Mouse (Mus musculus) adrenal gland (tissue): ENCODE measurements around the gene Ank.

Experiments used
- intact Hi-C: fragments of 180-260 bp; cut with DNase I; formaldehyde crosslinking; loops from one replicate; pipeline ENCODE4 v1.15.1; 2025

Gene Ank

DNA sequence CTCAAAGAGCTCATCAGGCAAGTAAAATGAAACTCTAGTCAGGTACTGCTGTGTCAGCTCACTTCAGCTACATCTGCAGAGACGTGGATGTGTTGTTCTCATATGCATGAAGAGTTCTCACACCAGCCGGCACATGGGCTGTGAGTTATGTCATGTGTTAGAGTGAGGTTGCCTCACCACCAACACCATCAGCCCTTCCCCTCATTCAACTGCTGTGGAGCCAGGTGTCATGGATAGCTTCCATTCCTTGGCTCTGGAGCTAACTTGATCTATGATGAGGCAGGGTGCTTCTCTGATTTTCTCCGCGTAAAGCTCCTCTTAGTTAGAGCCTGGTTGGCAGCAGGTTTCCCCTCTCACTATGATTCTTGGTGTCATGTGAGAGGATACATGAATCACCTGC lies 103.9 kb downstream of the Ank start:
- intact Hi-C loops, result no loop called here

DNA sequence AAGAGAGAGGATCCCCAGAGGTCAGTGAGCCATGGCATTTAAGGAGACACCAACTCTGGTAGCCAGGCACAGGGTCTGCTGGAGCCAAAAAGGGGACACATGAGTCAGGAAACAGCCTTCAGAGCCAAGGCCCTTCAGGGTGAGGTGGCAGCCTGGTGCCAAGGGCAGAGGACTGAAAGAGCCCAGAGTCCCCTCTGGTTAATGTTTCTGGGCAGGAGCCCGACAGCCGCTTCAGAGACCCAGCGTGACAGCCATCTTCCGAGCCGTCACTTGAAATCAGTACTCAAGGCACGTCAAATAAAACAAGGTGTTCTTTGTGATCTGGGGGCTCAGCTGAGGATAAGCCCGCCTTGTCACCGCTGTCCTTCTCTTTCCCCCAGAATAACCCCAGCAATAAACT lies 104.7 kb downstream of the Ank start:
- intact Hi-C loops, result no loop called here

DNA sequence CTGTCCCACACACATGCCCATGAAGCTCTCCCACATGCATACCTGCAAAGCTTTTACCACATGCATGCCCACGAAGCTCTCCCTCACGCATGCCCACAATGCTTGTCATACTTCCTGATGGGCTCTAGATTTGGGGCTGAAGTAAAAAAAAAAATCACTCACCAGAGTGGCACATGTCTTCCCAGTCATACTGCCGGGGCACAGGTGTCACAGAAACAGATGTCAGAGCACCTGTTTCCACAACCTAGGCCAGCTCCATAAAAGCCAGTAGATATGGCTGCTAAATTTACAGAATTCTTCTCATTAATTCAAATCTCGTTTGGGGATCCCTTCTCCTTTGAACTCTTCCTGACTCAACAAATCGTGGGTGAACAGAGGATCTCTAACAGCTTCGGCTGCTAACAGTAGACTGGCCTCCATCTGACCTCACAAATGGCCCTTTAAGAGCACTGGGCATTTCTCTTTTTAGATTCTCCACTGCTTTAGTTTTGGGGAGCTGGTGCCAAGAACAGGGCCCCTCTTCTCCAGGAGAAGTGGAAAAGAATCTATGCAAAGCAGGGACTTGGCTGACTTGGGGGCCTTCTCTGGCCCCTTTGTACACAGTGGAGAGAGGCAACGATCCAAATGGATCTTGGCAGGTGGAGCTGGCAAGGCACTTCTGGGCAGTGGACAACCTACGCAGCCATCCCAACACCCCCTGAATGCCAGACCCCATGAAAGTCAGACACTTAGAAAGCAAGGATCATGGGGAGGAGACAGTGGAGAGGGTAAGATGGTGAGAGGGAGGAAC lies 108.7 kb downstream of the Ank start:
- intact Hi-C loops, result no loop called here

DNA sequence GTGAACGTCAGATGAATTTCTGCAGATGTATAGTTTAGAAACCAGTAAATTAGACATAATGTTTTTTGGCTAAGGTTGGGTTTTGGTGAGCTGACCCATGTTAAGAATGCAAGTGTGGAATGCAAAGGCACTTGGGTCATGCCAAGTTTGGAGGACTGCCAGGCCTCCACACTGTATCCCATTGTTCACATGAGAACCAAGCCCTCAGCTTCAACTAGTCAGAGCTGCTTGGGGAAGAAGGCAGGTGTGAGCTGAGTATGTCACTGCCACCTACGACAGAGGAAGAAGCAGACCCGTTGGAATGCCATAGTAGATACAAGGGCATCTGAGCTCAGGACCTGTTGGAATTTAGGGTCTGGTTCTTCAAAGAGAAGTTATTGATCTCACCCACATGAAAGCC lies 109.5 kb downstream of the Ank start:
- intact Hi-C loops, result no loop called here

DNA sequence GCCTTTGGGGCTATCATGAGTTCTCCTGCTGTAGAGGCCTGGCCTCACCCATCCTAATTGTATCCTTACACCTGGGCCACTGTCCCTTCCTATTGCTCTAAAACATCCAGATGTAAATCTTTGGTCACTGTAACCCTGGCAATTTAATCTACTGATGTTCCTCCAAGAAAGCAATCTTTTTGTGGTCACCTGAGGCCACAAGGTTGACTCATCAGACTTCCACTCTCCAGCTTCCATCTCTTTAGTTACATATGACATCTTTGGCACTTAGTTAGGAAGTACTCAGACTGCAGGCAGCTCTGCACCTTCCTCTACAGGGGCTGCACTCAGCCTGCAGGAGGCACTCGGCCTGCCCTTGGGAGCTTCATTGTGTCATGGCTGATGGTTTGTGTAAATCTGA lies 110.4 kb downstream of the Ank start:
- intact Hi-C loops, result no loop called here

DNA sequence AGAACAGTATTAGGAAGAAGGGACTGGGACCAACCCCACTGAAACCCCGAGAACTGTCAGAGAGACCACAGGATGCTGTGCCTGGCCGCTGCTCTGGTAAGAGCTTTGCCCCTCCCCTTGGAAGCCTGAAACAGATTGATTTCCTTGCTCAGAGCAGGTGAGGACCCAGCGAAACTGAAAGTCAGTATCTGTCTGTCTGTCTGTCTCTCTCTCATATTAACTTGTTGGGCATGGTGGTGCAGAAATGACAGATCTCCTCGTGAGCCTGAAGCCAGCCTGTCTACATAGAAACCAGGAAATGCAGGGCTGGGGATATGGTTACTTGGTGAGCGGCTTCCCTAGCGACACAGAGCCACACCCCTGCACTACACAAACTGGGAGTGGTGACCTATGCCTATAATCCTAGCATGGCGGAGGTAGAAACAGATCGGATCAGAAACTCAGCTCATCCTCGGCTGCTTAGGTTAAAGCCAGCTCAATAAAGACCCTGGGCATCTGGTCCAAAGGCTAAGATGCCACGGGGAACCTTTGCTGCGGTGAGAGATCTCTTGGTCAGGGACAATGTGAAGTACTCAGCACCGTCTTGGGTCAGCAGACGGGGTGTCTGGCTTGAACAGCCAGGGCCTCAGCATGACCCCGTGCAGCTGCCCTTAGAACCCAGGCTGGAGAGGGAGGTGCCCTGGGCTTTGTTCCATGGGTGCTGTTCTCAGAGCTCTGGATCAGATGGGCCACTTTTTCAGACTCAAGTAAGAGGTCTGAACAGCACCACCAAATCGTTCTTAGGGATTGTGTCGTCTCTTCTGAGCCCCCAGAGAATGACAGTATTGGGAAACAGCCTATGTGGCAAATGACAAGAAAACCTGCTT lies 111.7 kb downstream of the Ank start:
- intact Hi-C loops, result no loop called here

DNA sequence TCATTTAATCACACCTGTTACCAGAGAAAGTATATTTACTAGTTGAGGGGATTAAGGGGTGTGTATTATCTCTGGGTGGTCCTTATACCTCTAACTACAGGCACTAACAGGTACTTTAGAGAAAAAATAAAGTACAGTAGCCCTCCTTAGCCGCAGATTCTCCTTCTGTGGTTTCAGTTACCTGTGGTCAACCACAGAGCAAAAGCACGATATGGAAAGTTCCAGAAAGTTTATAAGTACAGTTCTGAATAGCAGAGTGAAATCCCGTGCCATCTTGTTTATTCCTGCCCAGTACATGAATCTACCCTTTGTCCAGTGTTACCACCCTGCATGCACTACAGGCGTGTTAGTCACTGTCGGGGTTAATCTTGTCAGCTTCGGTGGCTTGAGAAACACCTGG lies 112.4 kb downstream of the Ank start:
- intact Hi-C loops, result no loop called here

DNA sequence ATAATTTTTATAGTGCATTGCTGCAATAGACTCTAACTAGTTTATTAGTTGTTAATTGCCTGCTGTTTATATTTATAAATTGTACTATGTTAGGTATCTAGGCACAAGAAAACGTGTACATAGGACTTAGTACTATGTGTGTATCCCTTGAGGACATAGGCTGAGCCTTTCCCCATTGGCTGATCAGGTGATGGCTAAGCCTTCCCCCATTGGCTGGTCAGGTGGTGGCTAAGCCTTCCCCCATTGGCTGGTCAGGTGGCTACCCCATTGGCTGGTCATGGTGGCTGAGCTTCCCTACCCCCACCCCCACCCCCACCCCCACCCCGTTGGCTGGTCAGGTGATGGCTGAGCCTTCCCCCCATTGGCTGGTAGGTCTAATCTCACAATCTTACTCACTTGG lies 113.4 kb downstream of the Ank start:
- intact Hi-C loops, result loop anchor here (5.0 kb wide), 1 partner anchor 113 kb away; the partner anchor contains the start of gene Ank

DNA sequence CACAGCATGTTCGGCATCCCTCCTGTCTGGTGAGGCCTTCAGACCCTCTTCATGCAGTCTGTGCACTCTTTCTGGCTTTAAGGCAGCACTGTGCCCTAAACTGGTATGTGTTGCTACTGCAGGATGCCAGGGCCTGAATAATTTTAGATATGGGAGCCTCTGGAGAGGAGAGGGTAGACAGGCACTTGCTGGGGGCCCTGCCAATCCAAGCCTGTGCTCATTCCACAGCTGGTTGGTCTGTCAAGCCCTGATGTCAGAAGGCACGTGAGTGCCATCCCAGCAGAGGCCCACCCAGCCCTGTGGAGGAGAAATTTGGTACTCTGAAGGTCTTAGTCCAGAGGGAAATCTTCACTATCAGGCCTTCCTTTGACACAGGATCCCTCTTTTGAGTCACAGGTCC lies 114.3 kb downstream of the Ank start:
- intact Hi-C loops, result loop anchor here (5.0 kb wide), 1 partner anchor 113 kb away; the partner anchor contains the start of gene Ank

DNA sequence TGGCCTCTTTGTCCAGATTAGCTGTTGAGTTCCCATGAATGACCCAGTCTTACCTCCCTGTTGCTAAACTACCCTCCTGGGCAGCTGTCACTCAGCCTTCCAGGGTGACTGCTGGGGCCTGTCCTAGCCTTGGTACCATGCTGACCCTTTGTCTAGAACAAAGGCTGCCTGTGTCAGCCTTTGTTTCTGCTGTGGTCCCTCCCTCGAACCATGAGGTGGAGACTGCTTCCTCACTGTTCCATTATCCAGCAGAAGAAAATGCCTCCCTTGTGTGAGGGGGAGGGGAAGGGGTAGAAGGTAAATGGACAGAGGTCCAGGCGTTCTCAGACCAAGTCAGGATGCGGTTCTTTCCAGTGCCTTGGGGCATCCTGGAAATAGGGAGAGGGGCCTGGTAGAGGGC lies 115.2 kb downstream of the Ank start:
- intact Hi-C loops, result loop anchor here (2.0 to 5.0 kb wide), 2 partner anchors 114 to 255 kb away; partner anchors contain the start of gene Ank

DNA sequence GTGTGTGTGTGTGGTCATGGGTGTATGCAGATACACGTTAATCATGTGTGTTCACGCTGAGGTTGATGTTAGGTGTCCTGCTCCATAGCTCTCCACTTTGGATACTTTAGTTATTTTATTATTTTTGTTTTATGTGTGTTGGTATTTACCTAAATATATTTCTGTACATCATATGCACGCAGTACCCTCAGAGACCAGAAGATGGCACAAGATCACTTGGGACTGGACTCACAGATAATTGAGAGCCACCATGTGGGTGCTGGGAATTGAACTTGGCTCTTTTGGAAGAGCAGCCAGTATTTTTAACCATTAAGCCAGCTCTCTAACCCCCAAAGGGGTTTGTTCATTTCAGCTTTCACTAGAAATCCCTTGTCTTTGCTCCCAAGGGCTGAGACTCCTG lies 116.0 kb downstream of the Ank start:
- intact Hi-C loops, result loop anchor here (2.0 to 5.0 kb wide), 2 partner anchors 115 to 256 kb away; partner anchors contain the start of gene Ank

DNA sequence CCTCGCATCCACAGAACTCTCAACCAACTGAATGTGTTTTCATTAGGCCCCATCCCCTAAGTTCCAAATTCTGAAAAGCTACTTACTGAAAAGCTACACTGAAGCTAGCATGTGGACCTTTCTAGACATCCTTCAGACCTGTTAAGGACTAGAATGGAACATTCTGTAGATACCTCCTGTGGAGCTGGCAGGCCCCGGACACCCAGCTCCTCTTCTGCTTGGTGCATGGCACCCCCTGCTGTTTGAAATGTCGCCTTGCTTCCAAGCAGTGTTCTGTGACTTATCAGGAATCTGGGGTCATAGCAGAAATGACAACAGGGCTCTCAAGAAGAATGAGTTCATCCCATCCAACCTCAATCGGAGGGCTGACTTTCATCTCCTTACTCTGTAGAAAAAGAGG lies 116.6 kb downstream of the Ank start:
- intact Hi-C loops, result loop anchor here (2.0 to 5.0 kb wide), 2 partner anchors 116 to 256 kb away; partner anchors contain the start of gene Ank

DNA sequence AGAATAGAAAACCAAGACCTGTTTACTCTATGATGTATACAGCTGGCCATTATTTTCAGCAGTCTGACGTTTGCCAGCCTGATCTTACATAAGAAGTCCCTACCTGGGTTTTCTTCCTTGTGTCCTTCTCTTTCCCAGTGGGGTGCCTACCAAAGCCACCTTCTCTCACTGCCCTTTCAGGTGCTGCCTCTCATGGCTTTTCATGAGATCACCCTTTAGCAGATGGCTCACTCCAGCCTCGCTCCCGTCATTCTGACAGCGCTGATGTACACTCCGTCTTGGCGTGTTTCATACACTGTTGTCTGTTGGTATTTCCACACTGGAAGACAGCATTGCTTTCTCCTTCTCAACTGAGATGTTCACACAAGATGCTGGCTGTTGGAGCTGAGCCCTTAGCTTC lies 117.1 kb downstream of the Ank start:
- intact Hi-C loops, result loop anchor here (2.0 to 5.0 kb wide), 2 partner anchors 116 to 257 kb away; partner anchors contain the start of gene Ank

DNA sequence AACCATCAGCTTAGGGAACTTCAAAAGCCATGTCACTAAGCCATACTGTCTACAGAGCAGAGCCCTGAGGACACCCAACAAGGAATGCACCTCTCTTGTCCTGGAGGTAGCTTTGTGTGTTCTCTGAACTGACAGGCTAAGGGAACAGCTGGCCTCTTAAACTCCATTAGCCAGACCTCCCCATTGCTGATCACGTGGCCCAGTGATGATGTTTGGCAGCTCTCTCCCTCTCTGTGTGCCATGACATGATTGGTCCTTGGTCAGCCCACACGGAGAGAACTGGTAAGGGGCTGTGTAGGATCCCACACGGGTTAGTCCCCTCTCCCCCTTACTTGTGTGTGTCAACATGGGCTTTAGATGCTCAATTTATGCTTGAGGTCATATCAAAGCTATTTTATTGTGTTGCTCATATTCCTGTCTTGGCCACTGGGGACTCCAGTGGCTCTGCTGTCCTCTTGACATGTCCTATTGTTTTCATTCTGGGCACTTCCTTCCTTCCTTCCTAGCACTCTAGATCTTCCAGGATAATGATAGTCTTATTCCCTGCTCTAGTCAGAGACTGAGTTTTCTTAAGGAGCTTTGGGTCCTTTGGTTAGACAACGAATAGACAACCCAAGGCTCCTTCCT lies 119.1 kb downstream of the Ank start:
- intact Hi-C loops, result no loop called here

DNA sequence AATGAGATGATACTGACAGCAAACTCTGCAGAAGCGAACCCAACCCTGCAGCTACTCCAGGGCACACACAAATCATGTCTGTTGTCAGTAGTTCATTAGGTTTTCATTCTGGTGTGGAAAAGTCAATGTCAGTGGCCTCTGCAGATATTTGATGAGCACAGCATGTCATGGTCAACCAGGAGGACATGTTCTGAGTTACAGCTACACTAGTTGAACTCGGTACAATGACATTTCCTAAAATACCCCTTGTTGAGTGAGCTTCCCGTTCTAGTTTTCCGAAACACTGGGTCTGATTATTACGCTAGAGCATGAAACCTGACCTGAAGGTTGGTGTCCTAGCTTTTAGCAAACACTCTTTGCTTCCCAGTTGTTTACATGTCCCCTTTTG lies 119.6 kb downstream of the Ank start:
- intact Hi-C loops, result no loop called here

DNA sequence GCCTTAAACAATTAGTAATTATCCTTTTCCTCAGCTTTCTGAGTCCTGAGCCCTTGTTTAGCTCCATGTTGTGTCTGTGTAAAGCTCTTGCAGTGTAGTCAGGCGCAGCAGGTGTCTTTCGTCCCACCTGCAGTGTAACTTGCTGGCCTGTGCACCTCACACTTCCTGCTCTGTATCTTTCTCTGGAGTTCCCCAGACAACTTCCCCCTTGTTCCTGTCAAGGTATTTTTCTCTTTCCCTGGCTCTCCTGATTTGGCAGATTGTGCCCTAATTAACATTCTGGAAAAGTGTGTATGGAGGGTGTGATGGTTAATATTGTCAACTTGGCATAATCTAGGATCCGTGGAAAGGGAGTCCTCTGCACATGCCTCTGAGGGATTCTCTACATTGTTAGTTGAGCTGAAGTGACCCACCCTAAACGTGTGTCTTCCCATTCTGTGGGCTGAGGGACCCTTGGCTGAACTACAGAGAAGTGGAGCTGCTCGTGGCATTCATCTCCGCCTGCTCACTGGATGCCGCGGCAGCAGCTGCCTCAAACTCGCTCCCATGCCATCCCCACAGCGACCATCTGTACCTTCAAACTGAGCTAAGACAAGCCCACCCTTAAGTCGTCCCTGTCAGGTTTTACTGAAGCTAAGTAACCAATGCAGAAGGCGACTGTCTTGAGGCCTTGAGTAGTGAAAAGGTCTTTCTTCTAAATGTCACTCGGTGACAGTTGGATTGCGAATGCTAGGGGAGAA lies 121.8 kb downstream of the Ank start:
- intact Hi-C loops, result no loop called here

DNA sequence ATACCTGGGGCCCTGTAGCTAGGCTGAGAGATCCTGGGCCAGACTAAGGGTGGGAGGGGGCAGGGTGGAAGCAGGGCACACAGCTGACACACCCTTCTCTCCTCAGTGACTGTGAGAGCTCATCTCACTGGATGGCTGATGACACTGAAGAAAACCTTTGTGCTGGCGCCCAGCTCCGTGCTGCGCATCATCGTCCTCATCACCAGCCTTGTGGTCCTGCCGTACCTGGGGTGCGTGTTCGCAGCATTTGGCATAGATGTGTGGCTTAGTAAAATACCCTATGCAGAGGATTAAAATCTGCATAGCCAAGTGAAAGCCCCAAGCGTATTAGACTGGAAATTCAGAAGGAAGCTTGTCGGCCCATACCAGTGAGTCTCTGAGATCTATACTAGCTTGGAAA lies 124.3 kb downstream of the Ank start:
- intact Hi-C loops, result no loop called here

DNA sequence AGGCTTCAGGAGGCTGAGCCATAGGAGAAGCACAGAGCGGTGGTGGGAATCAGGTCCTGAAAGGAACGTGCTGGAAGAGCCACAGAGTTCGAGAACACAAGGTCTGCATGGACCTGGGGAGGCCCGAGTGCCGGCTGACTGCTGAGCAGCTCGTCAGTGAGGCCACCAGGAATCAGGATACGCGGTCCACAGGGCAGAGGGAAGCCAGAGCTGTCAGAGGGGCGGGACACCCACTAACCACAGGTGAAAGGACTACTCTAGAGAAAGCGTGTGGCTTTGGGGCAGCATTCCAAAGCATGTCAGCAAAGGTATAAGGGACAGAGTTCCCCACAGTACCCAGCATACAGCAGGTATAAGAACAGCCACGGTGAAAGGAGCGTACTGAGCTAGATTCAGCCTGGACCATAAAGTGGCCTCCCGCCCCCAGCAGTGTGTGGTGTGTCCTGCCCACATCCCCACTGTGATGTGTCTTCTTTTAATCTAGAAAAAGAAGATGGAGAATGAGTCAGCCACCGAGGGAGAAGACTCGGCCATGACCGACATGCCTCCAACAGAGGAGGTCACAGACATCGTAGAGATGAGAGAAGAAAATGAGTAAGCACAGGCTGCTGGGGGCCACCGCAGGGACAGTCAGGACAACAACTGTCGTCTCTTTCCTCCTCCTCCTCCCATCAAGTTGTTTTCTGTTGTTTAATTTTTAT lies 126.3 kb downstream of the Ank start:
- intact Hi-C loops, result no loop called here

DNA sequence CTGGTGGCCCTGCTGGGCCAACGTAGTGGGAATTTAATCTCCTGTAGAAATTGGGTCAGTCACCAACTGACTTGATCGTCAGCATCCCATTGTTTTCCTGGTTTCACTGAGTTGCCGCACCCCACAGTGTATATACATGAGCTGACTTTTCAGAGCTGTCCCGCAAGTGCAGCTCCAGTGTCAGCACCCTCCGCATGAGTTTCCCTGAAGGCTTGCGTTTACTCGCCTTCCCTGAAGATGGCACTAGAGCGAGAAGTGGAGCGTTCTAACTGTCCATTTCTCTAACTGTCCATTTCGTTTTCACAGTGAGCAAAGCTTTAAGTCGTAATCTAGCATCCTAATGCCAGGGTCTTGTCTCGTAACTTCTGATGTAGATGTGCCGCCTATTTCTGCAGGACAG lies 127.2 kb downstream of the Ank start:
- intact Hi-C loops, result no loop called here

DNA sequence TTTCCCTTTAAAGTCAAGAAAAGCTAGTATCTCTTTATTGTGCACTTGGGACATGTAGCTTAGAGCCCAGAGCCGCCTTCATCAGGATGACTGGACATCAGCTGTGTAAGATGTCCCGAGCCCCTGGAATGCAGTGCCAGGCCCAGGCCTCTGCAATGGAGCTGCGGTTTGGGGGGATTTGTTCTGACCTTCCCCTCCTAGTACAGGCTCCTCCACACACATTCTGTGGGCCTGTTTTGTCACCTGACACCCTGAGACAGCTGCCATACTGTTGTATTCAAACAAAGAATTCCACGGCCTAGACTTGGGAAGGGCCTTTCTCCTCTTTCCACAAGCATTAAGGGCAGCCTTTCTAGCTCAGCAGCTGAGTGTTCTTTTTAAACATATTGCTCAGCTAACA lies 128.5 kb downstream of the Ank start:
- intact Hi-C loops, result no loop called here
